Mouse (Mus musculus): ENCODE data around the gene Elof1.

GRCm38 (mm10) chr9:22125246-22126027 lies 8.5 kb upstream of the Elof1 start:
- TF ChIP-seq CTCF (IDR thresholded peaks at IDR 0.05) (no peak), EP300 (IDR thresholded peaks at IDR 0.05) (no peak)

All from lung, postnatal 0 days (tissue).